Mouse (Mus musculus) B cell, adult 62 days (primary cell): ENCODE results near the gene Cldn34c3. TPM values are rescaled to one million over a fixed set of nuclear protein-coding genes. Genes with fewer than 3 reads are reported as not detected.

Experiments used
- total RNA-seq: library from RNA; stranded (reverse); gene quantifications from 4 replicates; pipeline ENCODE4 v1.2.4, GENCODE M21; 2023

Cldn34c3 gene
- not detected in 4 replicates for total RNA-seq

GRCm38 (mm10) chrX:123793365-123793764 lies at the start of gene Cldn34c3:
Cldn34c3 (plus strand) TSS chrX:123793665.

Other genes with a start within 250 kb of the Cldn34c3 start
- gene Cldn34c2, start 212.0 kb upstream of the Cldn34c3 start, total RNA-seq: not detected in 4 replicates
- gene Gm17467, start 88.9 kb upstream of the Cldn34c3 start, total RNA-seq: not detected in 4 replicates